21 mouse cellular contexts compared by ENCODE assay signal in the genomic region with DNA sequence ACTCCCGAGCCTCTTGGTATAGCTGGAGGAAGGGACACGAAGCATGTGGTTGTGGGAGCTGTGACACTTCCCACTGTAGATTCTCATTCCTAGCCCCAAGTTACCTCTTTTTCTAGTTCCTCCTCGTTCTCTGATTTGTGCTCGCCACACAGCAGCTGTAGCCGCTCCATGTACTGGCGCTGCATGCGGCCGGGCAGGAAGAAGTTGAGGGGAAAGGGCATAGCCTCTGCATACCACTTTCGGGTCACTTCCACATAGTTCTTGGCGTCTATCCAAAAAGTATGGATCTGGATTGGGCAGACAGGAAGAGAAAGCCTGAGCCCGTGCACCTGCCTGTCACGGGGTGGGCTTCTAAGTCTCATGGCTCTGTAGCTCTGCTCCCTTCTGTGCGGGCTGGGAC. TPM values are rescaled to one million over a fixed set of nuclear protein-coding genes. Genes with fewer than 3 reads are reported as not detected.
DNase-seq lines count a peak whose midpoint lies in the region; ATAC-seq lines count a peak whose summit lies in the region.
"Had no signal": no experiment of that assay in that cellular context is flagged by ENCODE, and none has a peak within 500 bp of the region (broad histone marks: within the 10 kb centered on the region; RNA-seq: fewer than 3 reads in every experiment).

No protein-coding gene starts in this region.

- H3K4me2 ChIP-seq in heart, embryonic 12.5 days, result no peak overlapping the region
- no peak overlapping the region for H3K4me2 ChIP-seq in kidney, embryonic 15.5 days
- H3K4me2 ChIP-seq in forebrain, embryonic 13.5 days, result no peak overlapping the region
- H3K4me2 ChIP-seq: hindbrain, embryonic 14.5 days; liver, embryonic 12.5 days; midbrain, embryonic 12.5 days; neural tube, embryonic 15.5 days had no signal

- peak overlapping the region; percentile 50 for H3K27ac ChIP-seq in heart, embryonic 12.5 days (ENCODE audit: poor library complexity, severe bottlenecking)
- H3K27ac ChIP-seq in kidney, embryonic 15.5 days, result peak overlapping the region; percentile 35; the same call in 1 of the 2 replicates
- H3K27ac ChIP-seq in forebrain, embryonic 13.5 days, result no peak overlapping the region
- H3K27ac ChIP-seq: hindbrain, embryonic 14.5 days; liver, embryonic 12.5 days; midbrain, embryonic 12.5 days; neural tube, embryonic 15.5 days had no signal

- H3K36me3 ChIP-seq in heart, embryonic 12.5 days, result peaks cover 63% of the 10 kb centered on the region
- H3K36me3 ChIP-seq in kidney, embryonic 15.5 days, result peaks cover 64% of the 10 kb centered on the region
- peaks cover 57% of the 10 kb centered on the region for H3K36me3 ChIP-seq in forebrain, embryonic 13.5 days (ENCODE audit: poor library complexity, severe bottlenecking)

- H3K4me3 ChIP-seq in heart, embryonic 12.5 days, result no peak overlapping the region
- no peak overlapping the region for H3K4me3 ChIP-seq in kidney, embryonic 15.5 days (replicated peaks)
- H3K4me3 ChIP-seq in forebrain, embryonic 13.5 days, result no peak overlapping the region
- H3K4me3 ChIP-seq: liver, embryonic 12.5 days; midbrain, embryonic 12.5 days; neural tube, embryonic 15.5 days had no signal

- H3K27me3 ChIP-seq in heart, embryonic 12.5 days (replicated peaks), result no peaks in the 10 kb centered on the region
- H3K27me3 ChIP-seq in kidney, embryonic 15.5 days, result no peaks in the 10 kb centered on the region
- no peaks in the 10 kb centered on the region for H3K27me3 ChIP-seq in forebrain, embryonic 13.5 days
- H3K27me3 ChIP-seq: midbrain, embryonic 12.5 days; neural tube, embryonic 15.5 days; Patski had no signal

- H3K9me3 ChIP-seq in heart, embryonic 12.5 days (replicated peaks), result no peaks in the 10 kb centered on the region
- H3K9me3 ChIP-seq in kidney, embryonic 15.5 days (replicated peaks), result no peaks in the 10 kb centered on the region
- H3K9me3 ChIP-seq in forebrain, embryonic 13.5 days (replicated peaks), result no peaks in the 10 kb centered on the region
- H3K9me3 ChIP-seq: liver, embryonic 12.5 days; midbrain, embryonic 12.5 days; neural tube, embryonic 15.5 days had no signal

- H3K9ac ChIP-seq in heart, embryonic 12.5 days, result no peak overlapping the region
- no peak overlapping the region for H3K9ac ChIP-seq in kidney, embryonic 15.5 days
- no peak overlapping the region for H3K9ac ChIP-seq in forebrain, embryonic 13.5 days
- H3K9ac ChIP-seq: hindbrain, embryonic 14.5 days; liver, embryonic 12.5 days; midbrain, embryonic 12.5 days had no signal

- H3K4me1 ChIP-seq in heart, embryonic 12.5 days (replicated peaks), result peaks cover 19% of the 10 kb centered on the region
- H3K4me1 ChIP-seq in kidney, embryonic 15.5 days, result peaks cover 39% of the 10 kb centered on the region
- H3K4me1 ChIP-seq in forebrain, embryonic 13.5 days, result peaks cover 18% of the 10 kb centered on the region

- ATAC-seq in heart, embryonic 12.5 days (ENCODE audit: insufficient number of reproducible peaks, low FRiP score), result no peak
- ATAC-seq in kidney, embryonic 15.5 days (replicated peaks; ENCODE audit: low FRiP score), result no peak
- peak; percentile 20 for ATAC-seq in granulocyte monocyte progenitor cell, adult 5-6 weeks (replicated peaks; ENCODE audit: poor library complexity, severe bottlenecking)
- ATAC-seq in forebrain, embryonic 13.5 days, result no peak
- ATAC-seq: forebrain, embryonic 16.5 days; inflammation-experienced regulatory T-cells, adult 6 months; liver, embryonic 12.5 days; Patski had no signal

- WGBS in heart, embryonic 12.5 days, result 78% methylated on average over 13 of the region's 13 CpGs
- 72% methylated on average over 13 of the region's 13 CpGs for WGBS in kidney, embryonic 15.5 days
- 92% methylated on average over 13 of the region's 13 CpGs for WGBS in forebrain, embryonic 13.5 days

- no peak for DNase-seq in heart, adult 8-10 months (ENCODE audit: low spot score)
- DNase-seq in kidney, adult 11 months, result no peak
- DNase-seq in MN1 (ENCODE audit: low spot score), result peak; percentile 44
- DNase-seq in adrenal gland, postnatal 36 days, result no peak
- DNase-seq: cerebellum, adult 11-12 months; cerebellum, postnatal 14 days; embryo, embryonic 11 days; gastrocnemius, postnatal 10 days; heart, postnatal 14 days; right cerebral cortex, adult 18-20 months had no signal

RNA-seq across cellular contexts. Expression of a gene that starts 4.8 kb away (rescaled TPM):
- 16.2 and 18.7 TPM in 2 replicates for polyA plus RNA-seq in heart, embryonic 12.5 days (2016; fragmentation: Nextera tagmentation; extraction: Ambion mirVana)
- 1 to 10 TPM; 3.2 to 9.8 (median 4.0) TPM for total RNA-seq in heart, adult 8-10 months (2022)
- 14.9 and 20.5 TPM in 2 replicates for polyA plus RNA-seq in kidney, embryonic 15.5 days (2015; fragmentation: Nextera tagmentation; extraction: Ambion mirVana)
- not detected in 2 replicates for total RNA-seq in granulocyte monocyte progenitor cell, adult 5-6 weeks (2014; fragmentation: Nextera tagmentation)
- 0.13 TPM in 1 of 2 replicates, not detected in the other for total RNA-seq in granulocyte monocyte progenitor cell, adult 5-6 weeks (2017)
- total RNA-seq in adrenal gland, postnatal 36 days (2021), result 10 to 100 TPM in 1 of 2 experiments, 1 to 10 TPM in 1; 7.7 to 11.4 TPM
- polyA plus RNA-seq in forebrain, embryonic 13.5 days (2015; fragmentation: Nextera tagmentation; extraction: Ambion mirVana), result 79.2 and 96.1 TPM in 2 replicates

RNA-seq across cellular contexts. Expression of a gene that starts 7.4 kb away (rescaled TPM):
- 37.1 and 38.0 TPM in 2 replicates for polyA plus RNA-seq in heart, embryonic 12.5 days (2016; fragmentation: Nextera tagmentation; extraction: Ambion mirVana)
- total RNA-seq in heart, adult 8-10 months (2022), result 10 to 100 TPM; 17.0 to 19.8 (median 17.9) TPM
- polyA plus RNA-seq in kidney, embryonic 15.5 days (2015; fragmentation: Nextera tagmentation; extraction: Ambion mirVana), result 41.4 and 44.0 TPM in 2 replicates
- 39.7 and 74.2 TPM in 2 replicates for total RNA-seq in granulocyte monocyte progenitor cell, adult 5-6 weeks (2014; fragmentation: Nextera tagmentation)
- 49.3 and 50.5 TPM in 2 replicates for total RNA-seq in granulocyte monocyte progenitor cell, adult 5-6 weeks (2017)
- total RNA-seq in adrenal gland, postnatal 36 days (2021), result 10 to 100 TPM; 64.2 to 70.6 TPM
- polyA plus RNA-seq in forebrain, embryonic 13.5 days (2015; fragmentation: Nextera tagmentation; extraction: Ambion mirVana), result 34.6 and 36.3 TPM in 2 replicates

RNA-seq across cellular contexts. Expression of a gene that starts 16.7 kb away (rescaled TPM):
- polyA plus RNA-seq in heart, embryonic 12.5 days (2016; fragmentation: Nextera tagmentation; extraction: Ambion mirVana), result 123 and 127 TPM in 2 replicates
- total RNA-seq in heart, adult 8-10 months (2022), result 10 to 100 TPM; 56.4 to 63.5 (median 59.5) TPM
- 211 and 219 TPM in 2 replicates for polyA plus RNA-seq in kidney, embryonic 15.5 days (2015; fragmentation: Nextera tagmentation; extraction: Ambion mirVana)
- total RNA-seq in granulocyte monocyte progenitor cell, adult 5-6 weeks (2014; fragmentation: Nextera tagmentation), result 78.6 and 102 TPM in 2 replicates
- total RNA-seq in granulocyte monocyte progenitor cell, adult 5-6 weeks (2017), result 76.4 and 114 TPM in 2 replicates
- total RNA-seq in adrenal gland, postnatal 36 days (2021), result 100 to 1,000 TPM; 136 to 165 TPM
- polyA plus RNA-seq in forebrain, embryonic 13.5 days (2015; fragmentation: Nextera tagmentation; extraction: Ambion mirVana), result 196 and 201 TPM in 2 replicates

RNA-seq across cellular contexts. Expression of a gene that starts 18.7 kb away (rescaled TPM):
- polyA plus RNA-seq in heart, embryonic 12.5 days (2016; fragmentation: Nextera tagmentation; extraction: Ambion mirVana), result 0.48 TPM in 1 of 2 replicates, not detected in the other
- under 1 TPM in 3 of 4 experiments, not detected in 1; 0.13 to 0.63 (median 0.49) TPM for total RNA-seq in heart, adult 8-10 months (2022)
- 12.0 and 12.3 TPM in 2 replicates for polyA plus RNA-seq in kidney, embryonic 15.5 days (2015; fragmentation: Nextera tagmentation; extraction: Ambion mirVana)
- not detected in 2 replicates for total RNA-seq in granulocyte monocyte progenitor cell, adult 5-6 weeks (2014; fragmentation: Nextera tagmentation)
- total RNA-seq in granulocyte monocyte progenitor cell, adult 5-6 weeks (2017), result 0.04 TPM in 1 of 2 replicates, not detected in the other
- total RNA-seq in adrenal gland, postnatal 36 days (2021), result under 1 TPM in 1 of 2 experiments, not detected in 1; 0.56 TPM
- 2.8 and 3.1 TPM in 2 replicates for polyA plus RNA-seq in forebrain, embryonic 13.5 days (2015; fragmentation: Nextera tagmentation; extraction: Ambion mirVana)
- polyA plus RNA-seq: liver, embryonic 12.5 days had no signal

RNA-seq across cellular contexts. Expression of a gene that starts 27.2 kb away (rescaled TPM):
- polyA plus RNA-seq in heart, embryonic 12.5 days (2016; fragmentation: Nextera tagmentation; extraction: Ambion mirVana), result 15.4 and 15.6 TPM in 2 replicates
- 1 to 10 TPM; 2.6 to 4.8 (median 4.3) TPM for total RNA-seq in heart, adult 8-10 months (2022)
- polyA plus RNA-seq in kidney, embryonic 15.5 days (2015; fragmentation: Nextera tagmentation; extraction: Ambion mirVana), result 37.1 and 50.4 TPM in 2 replicates
- 23.9 and 27.2 TPM in 2 replicates for total RNA-seq in granulocyte monocyte progenitor cell, adult 5-6 weeks (2014; fragmentation: Nextera tagmentation)
- total RNA-seq in granulocyte monocyte progenitor cell, adult 5-6 weeks (2017), result 2.5 and 2.9 TPM in 2 replicates
- 10 to 100 TPM; 13.5 to 17.1 TPM for total RNA-seq in adrenal gland, postnatal 36 days (2021)
- 15.1 and 23.0 TPM in 2 replicates for polyA plus RNA-seq in forebrain, embryonic 13.5 days (2015; fragmentation: Nextera tagmentation; extraction: Ambion mirVana)
